Mouse (Mus musculus): ENCODE measurements around the gene Mob3b.

DNA sequence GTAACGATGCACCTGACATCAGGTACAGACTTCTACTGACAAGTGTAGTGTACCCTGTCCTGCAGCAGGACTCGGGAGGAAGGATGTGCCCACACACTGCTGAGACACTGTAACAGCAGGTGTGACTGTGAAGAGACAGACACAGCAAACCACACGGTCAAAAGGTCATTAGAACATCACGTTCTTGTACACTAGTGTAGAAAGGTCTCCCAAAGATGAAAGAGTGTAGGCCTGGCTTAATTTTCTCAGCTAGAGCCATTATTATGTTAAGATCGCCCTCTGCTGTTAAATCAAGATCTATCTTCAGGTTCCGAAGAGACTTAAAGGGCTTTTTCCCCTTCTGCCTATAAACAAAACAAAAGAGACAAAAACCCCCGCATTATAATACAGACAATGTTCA, 35.4 kb upstream of the Mob3b start:
- TF ChIP-seq CTCF (IDR thresholded peaks at IDR 0.05; ENCODE audit: low read depth), result peak; percentile 26; the same call in 1 of the 2 replicates
- no peak for TF ChIP-seq EP300 (IDR thresholded peaks at IDR 0.05; ENCODE audit: low read depth)
